Comparison of ENCODE assay signal across 19 mouse cellular contexts in genomic region chr11:105885558-105885957, GRCm38 (mm10).
DNase-seq lines count a peak whose midpoint lies in the region; ATAC-seq lines count a peak whose summit lies in the region.
"Had no signal": no experiment of that assay in that cellular context is flagged by ENCODE, and none has a peak within 500 bp of the region (broad histone marks: within the 10 kb centered on the region; RNA-seq: fewer than 3 reads in every experiment).

No protein-coding gene starts in this region.

- no peak for DNase-seq in heart, postnatal 4 days
- no peak for DNase-seq in liver, embryonic 11.5 days (ENCODE audit: low spot score)
- DNase-seq in liver: no peak
- no peak for DNase-seq in liver, embryonic 13.5 days
- DNase-seq in gastrocnemius, adult 18-20 months (ENCODE audit: low spot score): no peak
- DNase-seq in kidney, adult 18-20 months: no peak
- DNase-seq: adrenal gland, postnatal 10 days; cerebellum, adult 11-12 months; cerebellum, adult 9-10 months; cerebellum, postnatal 25 days; gastrocnemius, postnatal 10 days; heart, adult 18-20 months; heart, postnatal 14 days had no signal

- H3K9me3 ChIP-seq in heart, embryonic 12.5 days (replicated peaks): no peaks in the 10 kb centered on the region
- no peaks in the 10 kb centered on the region for H3K9me3 ChIP-seq in liver, embryonic 11.5 days (ENCODE audit: control insufficient read depth, low read length)
- H3K9me3 ChIP-seq in liver, embryonic 13.5 days (replicated peaks): no peaks in the 10 kb centered on the region
- H3K9me3 ChIP-seq: embryonic facial prominence, embryonic 12.5 days; forebrain, embryonic 15.5 days; hindbrain, embryonic 10.5 days had no signal

- peak overlapping the region; percentile 51 for H3K27ac ChIP-seq in heart, embryonic 12.5 days (ENCODE audit: poor library complexity, severe bottlenecking)
- no peak overlapping the region for H3K27ac ChIP-seq in liver, embryonic 11.5 days (ENCODE audit: low read depth, low read length)
- no peak overlapping the region for H3K27ac ChIP-seq in liver, embryonic 13.5 days
- H3K27ac ChIP-seq: embryonic facial prominence, embryonic 12.5 days; forebrain, embryonic 15.5 days; hindbrain, embryonic 10.5 days; hindbrain, embryonic 14.5 days had no signal

- H3K9ac ChIP-seq in heart, embryonic 12.5 days: no peak overlapping the region
- no peak overlapping the region for H3K9ac ChIP-seq in liver, embryonic 11.5 days (ENCODE audit: low read depth, low read length)
- no peak overlapping the region for H3K9ac ChIP-seq in liver, embryonic 13.5 days
- H3K9ac ChIP-seq: embryonic facial prominence, embryonic 12.5 days; forebrain, embryonic 15.5 days; hindbrain, embryonic 14.5 days had no signal

- ATAC-seq in heart, embryonic 12.5 days (ENCODE audit: insufficient number of reproducible peaks, low FRiP score): no peak
- peak; percentile 57; the same call in 1 of the 2 replicates for ATAC-seq in liver, embryonic 11.5 days (replicated peaks; ENCODE audit: low FRiP score)
- ATAC-seq in liver, embryonic 13.5 days (ENCODE audit: low read depth): peak; percentile 67
- 0 out of 2 replicates have a peak, but pooled peaks have one; percentile 29 for ATAC-seq in megakaryocyte progenitor cell, adult 5-6 weeks (replicated peaks; ENCODE audit: poor library complexity)
- ATAC-seq: forebrain, embryonic 15.5 days had no signal

- H3K27me3 ChIP-seq in heart, embryonic 12.5 days (replicated peaks): no peaks in the 10 kb centered on the region
- H3K27me3 ChIP-seq in liver, embryonic 11.5 days (replicated peaks; ENCODE audit: control insufficient read depth, insufficient read depth, low read length): no peaks in the 10 kb centered on the region
- H3K27me3 ChIP-seq in liver, embryonic 13.5 days: no peaks in the 10 kb centered on the region
- H3K27me3 ChIP-seq: embryonic facial prominence, embryonic 12.5 days; forebrain, embryonic 15.5 days had no signal

- no peak overlapping the region for H3K4me3 ChIP-seq in heart, embryonic 12.5 days
- no peak overlapping the region for H3K4me3 ChIP-seq in liver, embryonic 11.5 days (ENCODE audit: low read depth, low read length)
- H3K4me3 ChIP-seq in liver, embryonic 13.5 days (replicated peaks): no peak overlapping the region
- H3K4me3 ChIP-seq: embryonic facial prominence, embryonic 12.5 days; forebrain, embryonic 15.5 days; hindbrain, embryonic 10.5 days had no signal

- H3K36me3 ChIP-seq in heart, embryonic 12.5 days: peaks cover 12% of the 10 kb centered on the region
- H3K36me3 ChIP-seq in liver, embryonic 11.5 days (ENCODE audit: control insufficient read depth, insufficient read depth, low read length): no peaks in the 10 kb centered on the region
- H3K36me3 ChIP-seq in liver, embryonic 13.5 days: no peaks in the 10 kb centered on the region

- WGBS in heart, embryonic 12.5 days: 58% methylated on average over 1 of the region's 1 CpGs
- WGBS in liver, embryonic 11.5 days: 51% methylated on average over 1 of the region's 1 CpGs
- 14% methylated on average over 1 of the region's 1 CpGs for WGBS in liver, embryonic 13.5 days (ENCODE audit: insufficient replicate concordance)

- H3K4me2 ChIP-seq in heart, embryonic 12.5 days: no peak overlapping the region
- no peak overlapping the region for H3K4me2 ChIP-seq in liver, embryonic 11.5 days
- H3K4me2 ChIP-seq in liver, embryonic 13.5 days: no peak overlapping the region
- H3K4me2 ChIP-seq: embryonic facial prominence, embryonic 12.5 days; forebrain, embryonic 15.5 days; hindbrain, embryonic 14.5 days had no signal

- H3K4me1 ChIP-seq in heart, embryonic 12.5 days (replicated peaks): peaks cover 17% of the 10 kb centered on the region; the same call in 1 of the 2 replicates
- 0 out of 2 replicates have a peak, but pooled peaks cover 3% of the 10 kb centered on the region for H3K4me1 ChIP-seq in liver, embryonic 11.5 days (replicated peaks; ENCODE audit: control insufficient read depth, insufficient read depth, low read length)
- H3K4me1 ChIP-seq in liver, embryonic 13.5 days (replicated peaks): peaks cover 10% of the 10 kb centered on the region
- H3K4me1 ChIP-seq: embryonic facial prominence, embryonic 12.5 days; forebrain, embryonic 15.5 days; hindbrain, embryonic 10.5 days had no signal
